Mouse (Mus musculus): ENCODE measurements around the gene Ache. TPM values are rescaled to one million over a fixed set of nuclear protein-coding genes. Genes with fewer than 3 reads are reported as not detected.

The Ache gene
- polyA plus RNA-seq, 1 experiment from 2014 or later: 19.0 TPM

- WGBS: under 1% methylated on average over 61 of the region's 65 CpGs
- no peak overlapping the region for H3K27ac ChIP-seq (replicated peaks)
- no peaks in the 10 kb centered on the region for H3K9me3 ChIP-seq (replicated peaks)
- H3K9ac ChIP-seq: peak overlapping the region; percentile 2
- 0 out of 2 replicates have a peak, but pooled peaks have one; percentile 12 for ATAC-seq (ENCODE audit: insufficient number of reproducible peaks, low FRiP score, low TSS enrichment, low read depth)
- H3K27me3 ChIP-seq: peaks cover 46% of the 10 kb centered on the region
- no peaks in the 10 kb centered on the region for H3K36me3 ChIP-seq
- peak overlapping the region; percentile 43 for H3K4me3 ChIP-seq (replicated peaks)
- peaks cover 31% of the 10 kb centered on the region for H3K4me1 ChIP-seq
- peak overlapping the region; percentile 85 for H3K4me2 ChIP-seq (replicated peaks)
Observed at GRCm38 (mm10) chr5:137287953-137288743, 829 bp downstream of the Ache start.

- Histone ChIP-seq H3K27me3 (peaks cover 46% of the 10 kb centered on the region), H3K4me1 (peaks cover 36% of the 10 kb centered on the region), H3K4me2 (replicated peaks) (peak overlapping the region; percentile 85), H3K27ac (replicated peaks) (no peak overlapping the region; the same call in 1 of the 2 replicates), H3K9me3 (replicated peaks) (no peaks in the 10 kb centered on the region), H3K36me3 (no peaks in the 10 kb centered on the region), H3K9ac (no peak overlapping the region), H3K4me3 (replicated peaks) (peak overlapping the region; percentile 43)
- 2% methylated on average over 25 of the region's 25 CpGs for WGBS
- 0 out of 2 replicates have a peak, but pooled peaks have one; percentile 6 for ATAC-seq (ENCODE audit: insufficient number of reproducible peaks, low FRiP score, low TSS enrichment, low read depth)
Observed at GRCm38 (mm10) chr5:137288999-137289470, 1.7 kb downstream of the Ache start.

GRCm38 (mm10) chr5:137289591-137290365 is 2.5 kb downstream of the Ache start:
- Histone ChIP-seq H3K9me3 (replicated peaks) (no peaks in the 10 kb centered on the region), H3K9ac (no peak overlapping the region), H3K4me2 (replicated peaks) (peak overlapping the region; percentile 85), H3K4me3 (replicated peaks) (peak overlapping the region; percentile 43), H3K36me3 (no peaks in the 10 kb centered on the region), H3K27me3 (peaks cover 46% of the 10 kb centered on the region), H3K27ac (replicated peaks) (no peak overlapping the region; the same call in 1 of the 2 replicates), H3K4me1 (peaks cover 40% of the 10 kb centered on the region)
- WGBS: 55% methylated on average over 13 of the region's 13 CpGs
- no peak for ATAC-seq (ENCODE audit: insufficient number of reproducible peaks, low FRiP score, low TSS enrichment, low read depth)

- Histone ChIP-seq H3K9ac (no peak overlapping the region), H3K9me3 (replicated peaks) (no peaks in the 10 kb centered on the region)
- no peak for ATAC-seq (ENCODE audit: insufficient number of reproducible peaks, low FRiP score, low TSS enrichment, low read depth)
Observed at GRCm38 (mm10) chr5:137290677-137291076, 3.4 kb downstream of the Ache start.

GRCm38 (mm10) chr5:137291381-137291926 is 4.1 kb downstream of the Ache start:
- Histone ChIP-seq H3K27me3 (peaks cover 46% of the 10 kb centered on the region), H3K27ac (replicated peaks) (no peak overlapping the region), H3K9me3 (replicated peaks) (no peaks in the 10 kb centered on the region), H3K4me1 (peaks cover 47% of the 10 kb centered on the region), H3K36me3 (peaks cover 14% of the 10 kb centered on the region), H3K4me3 (replicated peaks) (no peak overlapping the region), H3K4me2 (replicated peaks) (no peak overlapping the region), H3K9ac (no peak overlapping the region)
- ATAC-seq (ENCODE audit: insufficient number of reproducible peaks, low FRiP score, low TSS enrichment, low read depth): no peak
- 74% methylated on average over 15 of the region's 15 CpGs for WGBS

More at GRCm38 (mm10) chr5:137290677-137291076, 3.4 kb downstream of the Ache start:
- H3K4me3 ChIP-seq (replicated peaks): no peak overlapping the region
- peaks cover 7% of the 10 kb centered on the region for H3K36me3 ChIP-seq
- peaks cover 47% of the 10 kb centered on the region for H3K4me1 ChIP-seq
- 23% methylated on average over 15 of the region's 15 CpGs for WGBS
- H3K4me2 ChIP-seq (replicated peaks): no peak overlapping the region
- H3K27ac ChIP-seq (replicated peaks): no peak overlapping the region
- H3K27me3 ChIP-seq: peaks cover 46% of the 10 kb centered on the region

- Histone ChIP-seq H3K4me2 (replicated peaks) (peak overlapping the region; percentile 98), H3K4me3 (replicated peaks) (peak overlapping the region; percentile 57), H3K9me3 (replicated peaks) (no peaks in the 10 kb centered on the region), H3K27me3 (peaks cover 34% of the 10 kb centered on the region), H3K4me1 (peaks cover 33% of the 10 kb centered on the region), H3K9ac (peak overlapping the region; percentile 74), H3K36me3 (peaks cover 33% of the 10 kb centered on the region), H3K27ac (replicated peaks) (peak overlapping the region; percentile 95)
- 0 out of 2 replicates have a peak, but pooled peaks have one; percentile 23 for ATAC-seq (ENCODE audit: insufficient number of reproducible peaks, low FRiP score, low TSS enrichment, low read depth)
- WGBS: 0% methylated on average over 14 of the region's 15 CpGs
Observed at GRCm38 (mm10) chr5:137293282-137293681, 6.0 kb downstream of the Ache start.

- peak within 1 kb of the TSS; percentile 98 for H3K4me2 ChIP-seq (replicated peaks)
- peak within 1 kb of the TSS; percentile 57 for H3K4me3 ChIP-seq (replicated peaks)
- H3K36me3 ChIP-seq: peaks cover 41% of the 10 kb centered on the region
- H3K27me3 ChIP-seq: peaks cover 28% of the 10 kb centered on the region
- peak within 1 kb of the TSS; percentile 95 for H3K27ac ChIP-seq (replicated peaks)
- H3K9me3 ChIP-seq (replicated peaks): no peaks in the 10 kb centered on the region
- peak; percentile 93 for ATAC-seq (ENCODE audit: insufficient number of reproducible peaks, low FRiP score, low TSS enrichment, low read depth)
- WGBS: under 1% methylated on average over 52 of the region's 52 CpGs
- H3K9ac ChIP-seq: peak within 1 kb of the TSS; percentile 74
- H3K4me1 ChIP-seq: peaks cover 27% of the 10 kb centered on the region
Observed at GRCm38 (mm10) chr5:137293839-137294743, 6.8 kb downstream of the Ache start, which contains the start of gene Ufsp1. Gene Ufsp1, plus strand, starts transcription at chr5:137294629.

GRCm38 (mm10) chr5:137294744-137295093 is 7.4 kb downstream of the Ache start:
- peak overlapping the region; percentile 98 for H3K4me2 ChIP-seq (replicated peaks)
- H3K27me3 ChIP-seq: peaks cover 22% of the 10 kb centered on the region
- peaks cover 47% of the 10 kb centered on the region for H3K36me3 ChIP-seq
- ATAC-seq (ENCODE audit: insufficient number of reproducible peaks, low FRiP score, low TSS enrichment, low read depth): peak; percentile 56
- H3K9ac ChIP-seq: peak overlapping the region; percentile 74
- H3K27ac ChIP-seq (replicated peaks): peak overlapping the region; percentile 95
- H3K4me1 ChIP-seq: peaks cover 26% of the 10 kb centered on the region
- peak overlapping the region; percentile 57 for H3K4me3 ChIP-seq (replicated peaks)
- 5% methylated on average over 18 of the region's 18 CpGs for WGBS
- H3K9me3 ChIP-seq (replicated peaks): no peaks in the 10 kb centered on the region

GRCm38 (mm10) chr5:137295296-137295695 is 8.0 kb downstream of the Ache start:
- Histone ChIP-seq H3K9ac (peak overlapping the region; percentile 74; the same call in 1 of the 2 replicates), H3K27me3 (peaks cover 16% of the 10 kb centered on the region), H3K27ac (replicated peaks) (peak overlapping the region; percentile 95), H3K4me3 (replicated peaks) (peak overlapping the region; percentile 57), H3K36me3 (peaks cover 53% of the 10 kb centered on the region), H3K4me2 (replicated peaks) (peak overlapping the region; percentile 98), H3K4me1 (peaks cover 29% of the 10 kb centered on the region), H3K9me3 (replicated peaks) (no peaks in the 10 kb centered on the region)
- 78% methylated on average over 9 of the region's 9 CpGs for WGBS
- no peak for ATAC-seq (ENCODE audit: insufficient number of reproducible peaks, low FRiP score, low TSS enrichment, low read depth)

- Histone ChIP-seq H3K27ac (replicated peaks) (no peak overlapping the region), H3K9me3 (replicated peaks) (no peaks in the 10 kb centered on the region), H3K4me3 (replicated peaks) (no peak overlapping the region), H3K27me3 (peaks cover 12% of the 10 kb centered on the region), H3K36me3 (peaks cover 57% of the 10 kb centered on the region), H3K4me2 (replicated peaks) (no peak overlapping the region), H3K4me1 (peaks cover 29% of the 10 kb centered on the region), H3K9ac (no peak overlapping the region)
- ATAC-seq (ENCODE audit: insufficient number of reproducible peaks, low FRiP score, low TSS enrichment, low read depth): no peak
- whole genome bisulfite sequencing: 85% methylated on average over 15 of the region's 15 CpGs
Observed at GRCm38 (mm10) chr5:137295712-137296111, 8.4 kb downstream of the Ache start.

Data from embryonic facial prominence, embryonic 15.5 days (tissue).